8 mouse cellular contexts compared by ENCODE assay signal in the genomic region with DNA sequence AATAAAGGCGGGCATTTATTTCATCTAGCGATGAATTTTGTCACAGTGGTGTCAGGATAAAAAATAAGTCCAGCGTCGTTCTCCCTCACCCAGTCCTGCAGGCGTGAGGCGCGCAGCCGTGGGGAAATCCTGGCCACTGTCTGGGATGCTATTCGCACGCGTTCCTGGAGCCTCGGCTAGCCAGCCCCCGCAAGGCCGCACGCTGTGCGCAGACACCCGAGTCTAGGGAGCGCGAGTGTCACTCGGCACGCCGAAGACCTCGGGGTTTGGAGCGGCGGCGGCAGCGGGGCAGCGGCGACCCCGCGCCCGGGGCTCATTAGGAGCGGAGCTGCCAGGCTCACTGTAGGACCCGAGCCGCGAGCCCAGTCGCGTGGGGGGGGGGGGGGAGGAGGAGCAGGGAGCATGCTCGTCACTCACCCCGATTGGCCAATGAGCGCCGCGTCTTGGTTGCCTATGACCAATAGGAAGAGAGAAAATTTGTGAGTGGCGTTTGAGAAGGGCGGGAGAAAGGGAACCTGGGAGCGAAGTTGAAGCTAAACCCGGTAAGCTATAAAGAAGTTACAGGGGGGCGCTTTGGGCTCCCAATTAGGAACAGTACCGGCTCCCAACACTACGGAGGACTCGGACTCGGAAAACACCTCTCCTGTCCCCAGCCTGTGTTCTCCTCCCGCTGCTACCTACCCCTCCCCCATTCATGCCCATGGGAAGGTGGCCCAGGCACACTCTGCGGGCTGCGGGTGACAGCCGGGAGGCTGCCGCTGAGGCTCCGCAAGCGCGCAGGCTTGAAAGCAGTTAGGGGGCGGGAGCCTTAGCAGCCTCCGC. TPM values are rescaled to one million over a fixed set of nuclear protein-coding genes. Genes with fewer than 3 reads are reported as not detected.
A peak's percentile ranks its signal among the peaks of the same experiment; 100 is the strongest.
DNase-seq lines count a peak whose midpoint lies in the region; ATAC-seq lines count a peak whose summit lies in the region.

Sim1 (plus strand) TSS at position 585 of the 822 bp plus-strand sequence.

- H3K4me3 ChIP-seq in heart, embryonic 11.5 days (ENCODE audit: low read depth, low read length): peak within 1 kb of the TSS; percentile 52

- peak; percentile 71 for ATAC-seq in CD4-positive, CD25-positive, alpha-beta regulatory T cell, adult 4 months
- peak; percentile 87 for ATAC-seq in heart, embryonic 11.5 days (replicated peaks; ENCODE audit: insufficient number of reproducible peaks, low FRiP score, low TSS enrichment)

- no peaks in the 10 kb centered on the region for H3K9me3 ChIP-seq in heart, embryonic 11.5 days (replicated peaks; ENCODE audit: control insufficient read depth, low read length)

- under 1% methylated on average over 53 of the region's 62 CpGs for WGBS in heart, embryonic 11.5 days (ENCODE audit: insufficient replicate concordance)

- H3K27ac ChIP-seq in heart, embryonic 11.5 days (ENCODE audit: low read depth, low read length): no peak within 1 kb of the TSS

- no peak within 1 kb of the TSS for H3K9ac ChIP-seq in heart, embryonic 11.5 days (ENCODE audit: low read depth, low read length)

- peak within 1 kb of the TSS; percentile 90 for H3K4me2 ChIP-seq in heart, embryonic 11.5 days

- no peaks in the 10 kb centered on the region for H3K36me3 ChIP-seq in heart, embryonic 11.5 days (ENCODE audit: control insufficient read depth, insufficient read depth, low read length)

- H3K4me1 ChIP-seq in heart, embryonic 11.5 days (ENCODE audit: control insufficient read depth, insufficient read depth, low read length): peaks cover 12% of the 10 kb centered on the region; the same call in 1 of the 2 replicates

- peak; percentile 97 for DNase-seq in A20 (ENCODE audit: low read depth, low spot score)
- DNase-seq in cerebellum, postnatal 36 days: peak; percentile 27 to 38
- peak; percentile 86 for DNase-seq in kidney, adult 9 months
- DNase-seq in lung, postnatal 10 days: peak; percentile 69
- peak; percentile 72 for DNase-seq in retina, postnatal 7 days (ENCODE audit: low read depth, low spot score)
- no peak for DNase-seq in spleen, adult 18-20 months

- peaks cover 85% of the 10 kb centered on the region for H3K27me3 ChIP-seq in heart, embryonic 11.5 days (ENCODE audit: control insufficient read depth, insufficient read depth, low read length)

RNA-seq across cellular contexts. Expression of gene Sim1, which starts in this region (rescaled TPM):
- not detected for polyA plus RNA-seq in CD4-positive, CD25-positive, alpha-beta regulatory T cell, adult 4 months (2017; shearing (Covaris generic))
- polyA plus RNA-seq in heart, embryonic 11.5 days (2014; fragmentation: Nextera tagmentation; extraction: Ambion mirVana): 0.09 and 0.23 TPM in 2 replicates

Comparison
In these comparisons a context has a peak if more than half of its experiments do, and no peak if none do; other contexts are left out.
1. Peak in ATAC-seq in CD4-positive, CD25-positive, alpha-beta regulatory T cell, adult 4 months; RNA of the gene not detected or under 1 TPM.
2. Peak in ATAC-seq, H3K4me3 ChIP-seq and H3K4me2 ChIP-seq in heart, embryonic 11.5 days; RNA of the gene not detected or under 1 TPM.
3. DNase-seq: peak in A20 (single experiment), cerebellum, postnatal 36 days (2 of 2), kidney, adult 9 months (single experiment), lung, postnatal 10 days (single experiment) and retina, postnatal 7 days (single experiment); none in spleen, adult 18-20 months (0 of 2).